Mouse (Mus musculus): ENCODE measurements around the gene B4galnt3.

The B4galnt3 gene

DNA sequence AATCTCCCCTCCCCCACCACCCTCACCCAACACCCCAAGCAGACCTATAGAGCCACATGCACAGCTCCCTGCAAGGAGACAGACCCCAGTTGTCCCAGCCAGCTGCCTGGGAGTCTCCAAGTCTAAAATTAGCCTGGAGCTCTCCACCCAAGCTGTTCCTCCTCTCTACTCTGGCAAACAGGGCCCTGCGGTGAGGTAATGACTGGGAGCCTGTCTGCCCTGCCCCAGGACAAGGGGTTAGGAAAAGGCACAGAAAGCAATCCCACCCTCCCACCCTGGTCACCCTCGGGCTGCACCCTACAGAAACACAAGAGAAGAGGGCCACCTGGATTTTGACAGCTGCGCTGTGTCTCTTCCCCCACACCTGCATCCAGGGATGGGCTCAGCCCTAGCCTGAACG is 19.5 kb downstream of the B4galnt3 start:
- DNase-seq (ENCODE audit: low spot score) = no peak

DNA sequence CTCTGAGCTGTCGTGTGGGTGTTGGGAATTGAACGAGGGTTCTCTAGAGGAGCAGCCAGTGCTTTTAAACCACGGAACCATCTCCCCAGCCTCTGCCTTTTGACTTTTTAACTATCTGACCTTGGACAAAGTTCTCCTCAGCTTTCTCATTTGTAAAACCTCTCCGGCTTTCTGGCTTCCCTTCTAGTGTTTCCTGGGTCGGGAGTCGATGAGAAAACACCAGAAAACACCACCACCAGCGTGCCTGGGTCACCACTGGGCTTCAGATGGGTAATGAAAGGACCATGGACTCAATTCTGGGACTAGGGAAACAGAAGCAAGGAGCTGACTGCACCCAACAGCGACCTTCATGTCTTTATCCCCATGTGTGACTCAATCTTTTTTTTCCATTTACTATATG is 20.2 kb downstream of the B4galnt3 start:
- DNase-seq (ENCODE audit: low spot score) = no peak

- no peak for DNase-seq (ENCODE audit: low spot score)
Measured at GRCm38 (mm10) chr6:120264151-120264550, 30.2 kb downstream of the B4galnt3 start.

- no peak for DNase-seq (ENCODE audit: low spot score)
Measured at GRCm38 (mm10) chr6:120263608-120264007, 30.8 kb downstream of the B4galnt3 start.

- DNase-seq (ENCODE audit: low spot score) = no peak
Measured at GRCm38 (mm10) chr6:120262886-120263531, 31.4 kb downstream of the B4galnt3 start.

GRCm38 (mm10) chr6:120259481-120259880 is 34.9 kb downstream of the B4galnt3 start:
- DNase-seq (ENCODE audit: low spot score) = no peak

- DNase-seq (ENCODE audit: low spot score) = no peak
Measured at GRCm38 (mm10) chr6:120256431-120256935, 37.9 kb downstream of the B4galnt3 start.

DNA sequence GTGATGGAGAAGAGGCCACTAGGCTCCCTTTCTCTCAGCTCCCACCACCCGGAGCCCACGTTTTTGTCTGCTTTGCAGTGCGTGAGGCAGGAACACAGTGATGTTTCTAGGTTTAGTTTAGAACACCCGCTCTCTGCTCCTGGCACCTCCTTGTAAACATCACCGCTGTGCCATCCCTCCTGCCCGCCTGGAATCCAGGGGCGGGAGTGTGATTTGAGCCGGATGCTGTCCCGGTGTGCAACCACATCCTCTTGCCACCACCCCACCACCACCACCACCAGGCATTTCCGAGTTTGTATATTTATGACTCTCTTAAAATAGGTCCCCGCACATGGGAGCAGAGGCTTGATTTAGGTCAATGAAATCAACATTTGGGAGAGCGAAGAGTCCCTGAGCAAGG is 38.7 kb downstream of the B4galnt3 start:
- DNase-seq (ENCODE audit: low spot score) = no peak

GRCm38 (mm10) chr6:120255144-120255543 is 39.2 kb downstream of the B4galnt3 start:
- DNase-seq (ENCODE audit: low spot score) = no peak

- DNase-seq (ENCODE audit: low spot score) = no peak
Measured at GRCm38 (mm10) chr6:120254640-120255039, 39.7 kb downstream of the B4galnt3 start.

GRCm38 (mm10) chr6:120252741-120253140 is 41.6 kb downstream of the B4galnt3 start:
- DNase-seq (ENCODE audit: low spot score) = no peak

- no peak for DNase-seq (ENCODE audit: low spot score)
Measured at GRCm38 (mm10) chr6:120251010-120251409, 43.3 kb downstream of the B4galnt3 start.

DNA sequence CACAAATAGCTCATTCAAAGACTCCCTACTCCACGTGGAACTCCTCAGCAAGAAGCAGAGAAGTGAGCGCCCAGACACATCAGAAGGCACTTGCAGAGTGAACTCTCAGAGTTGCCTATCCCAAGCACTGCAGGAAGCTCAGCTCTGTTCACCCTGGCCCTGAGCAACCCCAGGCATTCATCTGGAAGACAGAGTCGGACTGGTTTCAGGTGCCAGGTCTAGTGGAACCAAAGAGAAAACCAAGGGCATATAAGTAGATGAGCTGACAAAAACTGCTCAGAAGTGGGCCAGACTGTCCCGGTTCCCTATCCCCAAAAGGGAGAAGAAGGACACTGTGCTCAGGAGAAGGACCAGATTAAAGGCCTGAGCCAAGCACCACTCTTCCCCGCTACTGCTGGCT is 44.5 kb downstream of the B4galnt3 start:
- DNase-seq (ENCODE audit: low spot score) = no peak

DNA sequence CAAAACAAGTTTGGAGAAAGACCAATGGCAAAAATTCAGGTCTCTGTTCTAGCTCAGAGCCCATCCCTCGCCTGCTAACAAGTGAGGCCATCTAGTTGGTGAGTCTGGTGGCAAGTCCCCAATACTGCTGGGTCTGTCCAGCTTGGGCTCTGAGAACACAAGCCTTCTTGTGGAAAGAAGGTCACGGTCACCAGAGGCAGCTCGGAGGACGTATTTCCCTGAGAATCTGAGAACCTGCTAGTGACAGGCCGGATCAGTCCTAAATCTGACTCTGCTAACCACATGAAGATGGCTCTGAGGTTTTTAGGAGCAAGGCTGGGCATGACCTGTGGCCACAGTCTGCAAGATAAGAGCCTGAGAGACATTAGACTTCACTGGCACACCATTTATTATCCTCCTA is 47.7 kb downstream of the B4galnt3 start:
- no peak for DNase-seq (ENCODE audit: low spot score)

DNA sequence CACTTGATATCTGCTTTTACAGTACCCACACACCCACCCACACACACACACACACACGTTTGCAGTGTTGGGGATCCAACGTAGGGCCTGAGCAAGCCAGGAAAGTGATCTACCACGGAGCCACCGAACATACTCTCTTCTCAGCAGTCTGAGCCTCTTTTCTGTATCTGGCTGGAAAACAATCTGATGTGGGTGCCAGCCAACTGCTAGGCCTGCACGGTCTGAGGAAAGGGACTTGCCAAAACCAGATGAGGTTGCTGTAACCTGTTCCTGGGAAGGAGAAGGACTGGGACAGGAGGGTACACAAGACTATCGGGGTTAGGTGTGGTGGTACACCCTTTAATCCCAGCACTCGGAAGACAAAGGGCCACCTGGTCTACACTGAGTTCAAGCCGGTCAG is 51.1 kb downstream of the B4galnt3 start:
- DNase-seq (ENCODE audit: low spot score) = peak; percentile 11

DNA sequence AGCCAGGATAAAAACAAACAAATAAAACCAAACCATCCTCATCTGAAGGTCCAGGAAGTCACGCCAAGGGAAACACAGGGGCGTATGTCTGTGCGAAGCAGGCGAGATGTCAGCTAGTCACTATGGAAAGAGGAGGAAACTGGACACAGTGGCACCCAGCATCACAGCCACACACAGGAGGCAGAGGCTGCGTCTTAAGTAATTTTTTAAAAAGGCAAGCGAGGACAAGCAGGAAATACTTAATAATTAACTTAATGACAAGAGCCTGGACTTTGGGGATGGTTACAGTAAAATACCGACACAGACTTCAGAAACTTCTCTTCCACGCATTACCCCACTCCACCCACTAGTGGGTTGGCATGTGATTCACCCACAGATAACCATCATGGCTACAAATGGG is 51.8 kb downstream of the B4galnt3 start:
- no peak for DNase-seq (ENCODE audit: low spot score)

DNA sequence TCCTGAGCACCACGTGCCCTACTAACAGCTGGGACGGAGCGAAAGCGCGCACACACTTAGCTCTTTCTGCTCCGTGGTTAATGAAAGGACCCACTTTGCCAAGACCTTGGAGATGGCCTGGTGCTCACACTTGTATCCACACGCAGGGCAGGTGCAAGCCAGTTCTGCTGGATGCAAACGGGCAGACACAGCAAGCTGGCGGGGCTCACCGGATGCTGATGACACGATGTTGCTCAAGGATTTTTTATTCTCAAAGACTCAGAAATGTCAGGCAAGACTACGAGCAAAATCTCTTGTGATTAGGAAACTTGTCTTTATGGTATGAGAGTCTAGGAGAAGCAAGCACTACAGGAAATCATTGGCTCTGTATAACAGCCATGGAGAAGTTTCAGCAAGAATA is 52.9 kb downstream of the B4galnt3 start:
- DNase-seq (ENCODE audit: low spot score) = no peak

DNA sequence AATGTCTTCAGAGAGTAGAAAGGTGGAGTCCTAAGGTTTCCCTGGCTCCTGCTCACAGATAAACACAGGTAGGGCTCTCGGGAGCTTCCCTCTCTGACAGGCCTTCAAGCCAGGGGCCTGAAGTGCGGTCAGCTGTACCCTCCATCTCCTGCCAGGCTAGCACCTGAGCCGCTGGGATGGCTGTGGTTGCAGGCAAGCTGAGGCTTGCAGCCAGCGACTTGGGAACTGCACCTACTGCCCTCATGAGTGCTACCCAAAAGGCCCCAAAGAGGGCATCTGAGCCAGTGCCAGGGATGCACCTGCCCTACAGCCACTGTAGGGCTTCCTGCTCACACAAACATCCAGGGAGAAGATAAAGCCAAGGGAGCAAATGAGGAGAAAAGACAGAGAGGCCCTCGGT is 53.9 kb downstream of the B4galnt3 start:
- DNase-seq (ENCODE audit: low spot score) = no peak

DNA sequence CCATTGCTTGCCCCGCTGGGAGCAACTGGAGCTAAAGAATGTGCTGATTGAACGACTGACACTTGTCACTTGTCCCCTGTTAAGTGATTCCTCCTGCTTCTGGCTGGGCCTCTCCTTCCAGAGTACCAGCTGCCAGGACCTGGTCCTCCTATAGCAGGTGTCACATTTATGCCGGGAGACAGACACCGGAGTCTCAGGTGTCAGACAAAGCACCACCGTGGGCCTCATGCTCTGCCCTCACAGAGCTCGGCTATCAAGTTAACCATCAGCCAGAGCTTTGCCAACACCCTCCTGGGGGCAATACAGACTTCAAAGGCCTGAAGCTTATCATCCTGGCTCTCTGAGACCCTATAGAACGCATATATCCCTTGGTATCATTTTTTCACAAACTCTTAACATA is 58.5 kb downstream of the B4galnt3 start:
- no peak for DNase-seq (ENCODE audit: low spot score)

- no peak for DNase-seq (ENCODE audit: low spot score)
Measured at GRCm38 (mm10) chr6:120232885-120233284, 61.5 kb downstream of the B4galnt3 start.

GRCm38 (mm10) chr6:120230441-120230840 is 63.9 kb downstream of the B4galnt3 start:
- DNase-seq (ENCODE audit: low spot score) = no peak

DNA sequence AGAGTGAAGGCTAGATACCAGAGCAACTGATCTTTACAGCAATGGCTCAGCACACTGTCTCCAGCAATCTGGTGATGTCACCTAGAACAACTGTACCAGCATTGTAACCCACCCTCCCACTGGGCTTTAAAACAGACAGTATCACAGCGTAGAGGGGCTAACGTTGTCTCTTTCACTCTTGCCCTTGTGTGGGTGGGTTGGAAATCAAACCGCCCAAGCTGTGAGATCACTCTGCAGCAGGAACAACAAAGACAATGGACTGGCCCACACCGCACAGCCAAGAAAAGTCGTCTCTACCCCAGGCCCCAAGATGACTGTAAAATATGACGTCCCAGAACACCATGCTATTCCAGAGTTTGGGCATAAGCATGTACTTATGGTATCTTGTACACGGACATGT is 64.6 kb downstream of the B4galnt3 start:
- DNase-seq (ENCODE audit: low spot score) = no peak

GRCm38 (mm10) chr6:120227068-120227467 is 67.3 kb downstream of the B4galnt3 start:
- no peak for DNase-seq (ENCODE audit: low spot score)

GRCm38 (mm10) chr6:120225355-120225754 is 69.0 kb downstream of the B4galnt3 start:
- no peak for DNase-seq (ENCODE audit: low spot score)

All from ovary, postnatal 14 days (tissue).